Mouse (Mus musculus) cerebral cortex, adult 2 months (tissue): ENCODE data around the gene Hnrnpf.

Source experiments
- WGBS: fragments of 180-500 bp; shearing (Covaris S2); methylation state at CpG from one replicate; pipeline ENCODE4 v1.1.7; 2018; 5-methylcytosine and 5-hydroxymethylcytosine counted together

Hnrnpf gene

DNA sequence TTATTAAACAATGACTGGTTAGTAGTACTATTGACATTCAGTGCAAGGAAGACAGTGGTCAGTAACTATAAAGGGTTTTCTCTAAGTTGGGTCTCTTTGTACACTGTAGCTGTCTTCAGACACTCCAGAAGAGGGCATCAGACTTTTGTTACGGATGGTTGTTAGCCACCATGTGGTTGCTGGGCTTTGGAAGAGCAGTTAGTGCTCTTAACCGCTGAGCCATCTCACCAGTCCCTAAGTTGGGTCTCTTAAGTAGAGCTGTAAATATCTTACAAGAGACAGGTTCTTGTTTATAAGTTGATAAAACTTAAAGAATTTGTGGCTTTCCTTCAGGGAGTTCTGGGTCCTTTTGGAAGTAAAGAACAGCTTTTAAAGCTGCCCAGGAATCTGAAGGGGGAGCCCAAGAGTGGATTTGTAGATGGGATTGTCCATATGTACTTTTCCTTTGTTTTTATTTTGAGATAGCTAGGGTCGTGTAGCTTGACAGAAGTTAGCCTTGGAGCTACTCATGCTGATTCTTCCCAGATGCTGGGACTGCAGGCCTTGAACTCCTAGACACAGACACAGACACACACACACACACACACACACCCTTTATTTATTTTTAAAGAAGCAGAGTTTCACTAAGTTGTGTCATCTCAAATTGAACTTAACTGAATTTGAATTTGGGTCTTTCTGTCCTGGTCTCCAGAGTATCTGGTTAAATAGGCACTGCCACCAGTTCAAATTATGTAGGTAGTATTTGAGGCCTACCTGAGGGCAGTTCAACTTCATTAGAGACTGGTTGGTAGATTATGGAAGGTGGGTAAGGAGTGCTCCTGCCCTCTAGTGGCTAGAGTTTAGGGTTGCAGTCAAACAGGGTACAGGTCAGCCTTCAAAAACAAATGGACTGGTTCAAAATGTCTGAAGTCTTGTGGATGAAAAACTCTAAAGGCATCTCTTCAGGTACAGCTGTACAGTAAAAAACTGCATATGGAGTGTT is 20.8 kb downstream of the Hnrnpf start:
- WGBS, result 41% methylated on average over 3 of the region's 3 CpGs

GRCm38 (mm10) chr6:117922041-117922440 is 21.9 kb downstream of the Hnrnpf start:
- WGBS, result 77% methylated on average over 3 of the region's 3 CpGs

GRCm38 (mm10) chr6:117926871-117927491 is 26.9 kb downstream of the Hnrnpf start:
- WGBS, result 80% methylated on average over 4 of the region's 4 CpGs

- 57% methylated on average over 7 of the region's 7 CpGs for WGBS
These were observed 27.8 kb downstream of the Hnrnpf start for GRCm38 (mm10) chr6:117927955-117928354.

GRCm38 (mm10) chr6:117928746-117929145 is 28.6 kb downstream of the Hnrnpf start:
- 88% methylated on average over 5 of the region's 5 CpGs for WGBS

DNA sequence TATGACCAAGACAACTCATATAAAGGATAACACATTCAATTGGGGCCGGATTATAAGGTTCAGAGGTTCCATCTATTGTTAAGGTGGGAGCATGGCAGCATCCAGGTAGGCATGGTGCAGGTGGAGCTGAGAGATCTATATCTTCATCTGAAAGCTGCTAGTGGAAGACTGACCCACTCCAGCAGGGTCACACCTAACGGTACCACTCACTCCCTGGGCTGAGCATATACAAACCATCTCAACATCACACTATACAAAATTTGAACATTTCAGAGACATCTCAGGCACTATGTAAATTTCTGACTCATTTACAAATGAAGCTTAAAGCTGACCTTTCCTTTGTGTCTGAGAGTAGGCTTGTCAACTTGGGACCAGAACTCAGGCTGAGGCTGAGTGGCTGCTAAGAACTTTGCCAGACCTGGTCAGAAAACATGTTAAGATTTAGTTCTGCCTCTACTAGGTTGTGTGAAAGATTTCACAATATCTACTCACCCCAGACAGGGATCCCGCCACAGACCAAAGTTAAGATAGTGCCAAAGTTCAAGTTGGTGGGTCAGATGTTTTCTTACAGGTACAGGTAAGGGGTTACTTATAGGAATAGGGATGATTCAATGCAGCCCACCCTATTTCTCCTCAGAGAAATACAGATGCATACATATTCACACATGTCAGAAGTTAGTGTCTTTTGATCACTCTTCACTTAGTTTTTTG is 30.0 kb downstream of the Hnrnpf start:
- 95% methylated on average over 3 of the region's 3 CpGs for WGBS

GRCm38 (mm10) chr6:117932325-117933051 is 32.4 kb downstream of the Hnrnpf start:
- 66% methylated on average over 11 of the region's 11 CpGs for WGBS

DNA sequence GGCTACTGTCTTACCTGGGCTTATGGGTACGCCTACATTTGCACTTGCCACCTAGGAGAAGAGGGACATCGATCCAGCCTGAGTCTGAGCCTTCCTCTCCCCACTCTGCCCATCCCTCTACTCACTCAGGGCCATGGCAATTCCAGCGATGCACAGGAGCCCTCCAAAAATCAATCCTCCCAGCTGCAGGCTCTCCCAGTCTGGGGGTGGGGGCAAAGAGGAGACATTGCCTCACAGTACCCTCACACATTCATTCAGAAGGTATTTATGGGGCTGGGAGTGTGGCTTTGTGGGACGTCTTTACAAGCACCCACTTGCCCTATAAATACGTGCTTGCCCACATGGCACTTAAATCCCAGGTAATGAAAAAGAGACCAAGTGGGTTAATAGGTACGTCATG is 34.2 kb downstream of the Hnrnpf start:
- WGBS, result 89% methylated on average over 6 of the region's 6 CpGs

GRCm38 (mm10) chr6:117935681-117936612 is 35.8 kb downstream of the Hnrnpf start:
- 88% methylated on average over 14 of the region's 14 CpGs for WGBS

DNA sequence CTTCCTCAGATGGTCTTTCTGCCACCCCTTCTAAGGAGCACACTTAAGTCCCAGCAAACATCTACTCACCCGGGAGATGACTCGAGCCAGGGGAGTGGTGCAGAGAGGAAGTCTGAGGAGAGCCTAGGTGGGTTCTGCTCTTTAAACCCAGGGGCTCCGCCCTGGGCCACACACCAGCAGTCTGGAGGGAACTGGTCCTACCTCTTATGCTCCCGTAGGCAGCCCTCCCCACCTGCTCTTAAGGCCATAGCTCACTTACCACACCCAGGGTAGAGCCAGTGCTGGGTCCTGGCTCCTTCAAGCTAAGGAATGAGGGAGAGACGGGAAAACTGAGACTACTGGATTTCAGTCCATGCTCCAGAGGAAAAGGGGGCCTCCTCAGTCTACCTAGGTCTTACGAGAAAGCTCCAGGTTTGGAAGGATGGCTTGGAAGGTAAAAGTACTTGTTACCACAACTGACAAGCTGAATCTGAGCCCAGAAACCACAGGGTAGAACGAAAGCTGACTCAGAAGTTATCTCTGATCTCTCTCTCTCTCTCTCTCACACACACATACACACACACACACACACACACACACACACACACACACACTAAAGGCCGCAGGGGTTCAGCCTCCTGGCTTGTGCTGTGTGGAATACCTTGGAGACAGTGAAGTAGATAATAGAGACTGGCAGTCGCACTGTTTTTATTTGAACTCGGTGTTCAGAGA is 37.3 kb downstream of the Hnrnpf start, which contains the start of gene Fxyd4:
Gene Fxyd4, minus strand, starts transcription at position 471 of the 711 bp plus-strand sequence.
- 71% methylated on average over 10 of the region's 10 CpGs for WGBS

DNA sequence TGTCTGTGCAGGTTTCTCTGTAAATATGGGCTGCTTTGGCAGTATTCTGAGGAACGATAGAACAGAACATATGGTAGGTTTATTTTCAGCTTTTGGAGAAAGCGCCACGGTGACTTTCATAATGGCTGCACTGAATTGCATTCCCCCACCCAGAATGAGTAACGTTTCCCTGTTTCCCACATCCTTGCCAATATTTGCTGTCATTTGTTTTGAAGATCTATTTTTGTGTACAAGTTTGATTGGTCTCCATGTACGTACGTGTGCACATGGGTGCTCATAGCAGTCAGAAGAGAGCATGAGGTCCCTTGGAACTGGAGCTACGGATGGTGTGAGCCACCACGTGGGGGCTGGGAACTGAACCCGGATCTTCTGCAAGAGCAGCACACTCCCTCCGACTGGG is 38.8 kb downstream of the Hnrnpf start:
- 41% methylated on average over 10 of the region's 10 CpGs for WGBS

DNA sequence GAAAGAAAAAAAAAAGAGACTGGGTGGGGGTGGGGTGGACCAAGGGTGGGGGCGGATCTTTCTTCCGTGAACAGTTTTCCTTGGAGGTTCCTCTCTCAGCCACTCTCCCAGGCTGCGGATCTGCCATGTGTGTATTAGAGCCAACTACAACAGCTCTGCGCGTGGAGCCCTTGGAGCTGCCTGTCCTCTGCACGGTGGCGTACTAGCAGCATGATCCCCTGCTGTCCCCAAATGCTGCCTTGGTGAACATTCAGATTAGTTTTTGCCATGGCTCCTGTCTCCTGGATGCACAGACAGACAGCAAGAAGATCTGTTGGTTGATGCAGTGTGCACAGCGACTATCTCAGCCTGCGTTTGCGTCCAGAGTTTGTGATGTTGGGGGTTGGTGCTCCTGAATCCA is 42.6 kb downstream of the Hnrnpf start:
- 50% methylated on average over 10 of the region's 10 CpGs for WGBS

DNA sequence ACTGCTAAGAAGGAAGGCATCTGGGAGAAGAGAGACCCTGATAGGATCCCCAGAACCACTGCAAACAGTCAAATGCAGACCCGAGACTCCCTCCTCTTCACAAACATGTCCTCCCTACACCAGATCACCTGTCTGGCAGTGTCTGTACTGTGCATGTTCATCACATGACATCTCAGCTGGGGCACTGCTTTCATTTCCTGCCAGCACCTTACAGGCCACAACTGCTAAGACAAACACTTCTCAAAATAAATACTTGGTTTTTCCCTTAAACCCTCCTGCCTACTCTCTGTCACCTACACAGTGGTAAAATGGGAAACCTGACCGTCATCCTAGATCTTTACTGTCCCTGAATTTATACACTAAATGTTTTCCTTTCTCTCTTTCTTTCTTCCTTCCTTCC is 43.8 kb downstream of the Hnrnpf start:
- 55% methylated on average over 2 of the region's 2 CpGs for WGBS

DNA sequence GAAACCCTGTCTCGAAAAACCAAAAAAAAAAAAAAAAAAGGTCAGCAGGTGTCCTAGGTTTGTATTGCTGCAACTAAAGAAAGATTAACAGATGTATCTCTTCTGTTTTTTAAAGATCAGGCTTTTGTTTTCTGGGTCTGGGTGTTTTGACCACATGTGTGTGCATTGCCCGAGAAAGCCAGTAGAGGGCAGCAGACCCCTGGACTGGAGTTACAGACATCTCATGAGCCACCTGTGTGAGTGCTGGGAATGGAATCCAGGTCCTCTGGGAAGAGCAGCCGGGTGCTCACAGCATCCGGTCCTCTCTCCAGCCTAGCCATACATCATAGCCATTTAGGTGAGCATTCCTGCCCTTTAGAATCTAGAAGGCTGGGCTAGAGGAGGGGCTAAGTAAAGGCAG is 52.2 kb downstream of the Hnrnpf start:
- 87% methylated on average over 4 of the region's 4 CpGs for WGBS

DNA sequence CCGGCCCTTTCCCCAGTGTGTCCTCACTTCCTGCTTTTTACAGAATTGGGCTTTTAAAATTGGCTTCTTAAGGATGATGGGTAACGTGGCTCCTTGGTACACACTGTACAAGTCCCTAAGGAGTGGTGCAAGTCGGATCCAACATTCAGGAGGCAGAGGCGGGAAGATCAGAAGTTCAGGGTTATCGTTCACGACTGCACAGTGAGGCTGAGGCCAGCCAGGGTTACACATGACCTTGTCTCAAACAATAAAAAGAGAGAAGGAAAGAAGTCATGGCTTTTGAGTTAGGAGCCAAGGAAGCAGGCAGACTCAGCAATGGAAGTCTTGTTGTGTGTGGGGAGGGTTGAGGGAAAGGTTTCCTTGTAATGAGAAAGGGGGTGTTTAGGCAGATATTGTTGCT is 56.0 kb downstream of the Hnrnpf start:
- 65% methylated on average over 6 of the region's 6 CpGs for whole genome bisulfite sequencing

DNA sequence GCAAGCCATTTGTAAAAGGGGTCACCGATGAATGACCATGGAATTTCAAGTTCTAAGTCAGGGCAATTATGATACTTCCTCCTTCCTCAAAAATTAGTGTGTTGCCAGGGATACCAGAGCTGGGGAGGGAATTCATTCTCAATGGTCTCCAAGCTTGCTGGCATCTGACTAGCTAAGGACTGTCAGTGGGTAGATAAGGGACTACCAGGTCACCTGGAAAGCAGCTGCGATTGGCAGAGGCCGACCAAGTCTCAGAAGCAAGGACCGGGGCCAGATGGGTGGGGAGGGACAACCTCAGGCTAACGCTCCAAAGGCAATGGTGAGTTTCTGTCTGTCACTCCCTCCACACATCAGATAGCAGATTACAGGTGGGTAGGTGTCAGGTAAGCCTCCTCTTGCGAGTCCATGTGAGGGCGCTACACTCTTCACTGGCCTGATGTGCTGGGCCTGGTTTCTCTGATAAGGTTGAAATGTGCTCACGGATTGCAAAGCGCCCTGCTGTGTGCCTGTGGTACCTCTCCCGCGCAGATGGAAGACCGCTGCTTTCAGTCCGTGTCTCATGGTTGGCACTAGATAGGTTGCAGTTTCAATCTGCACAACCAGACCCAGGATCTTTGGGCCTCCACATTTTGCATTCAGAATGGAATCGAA is 56.9 kb downstream of the Hnrnpf start:
- WGBS, result 36% methylated on average over 14 of the region's 14 CpGs

GRCm38 (mm10) chr6:117963201-117963600 is 63.1 kb downstream of the Hnrnpf start:
- 80% methylated on average over 3 of the region's 3 CpGs for WGBS

DNA sequence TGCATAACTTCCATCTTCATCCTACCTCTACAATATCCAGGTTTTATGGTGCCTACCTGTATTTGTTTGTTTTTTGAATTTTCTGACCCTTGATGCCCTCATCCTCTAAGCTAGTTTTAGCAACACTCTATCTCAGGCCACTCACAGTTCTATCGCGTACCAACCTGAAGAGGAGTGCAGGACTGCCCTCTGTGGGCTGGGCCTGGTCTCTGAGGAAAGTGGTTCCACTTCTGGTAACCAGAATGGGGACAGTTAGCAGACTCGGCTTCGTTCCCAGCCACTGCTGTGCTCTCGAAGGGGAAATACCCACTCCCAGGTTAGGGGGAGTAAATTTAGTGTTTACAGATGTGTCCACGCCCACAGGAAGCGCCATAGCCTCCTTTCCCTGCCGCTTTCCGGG is 66.6 kb downstream of the Hnrnpf start:
- 59% methylated on average over 9 of the region's 9 CpGs for WGBS
